26 mouse cellular contexts compared by ENCODE assay signal in genomic region chr4:139811475-139811874, GRCm38 (mm10). TPM values are rescaled to one million over a fixed set of nuclear protein-coding genes. Genes with fewer than 3 reads are reported as not detected.
DNase-seq lines count a peak whose midpoint lies in the region; ATAC-seq and TF ChIP-seq lines count a peak whose summit lies in the region.
"Had no signal": no experiment of that assay in that cellular context is flagged by ENCODE, and none has a peak within 500 bp of the region (broad histone marks: within the 10 kb centered on the region; RNA-seq: fewer than 3 reads in every experiment).

No protein-coding gene starts in this region.

- no peak for ATAC-seq in forebrain, embryonic 14.5 days
- no peak for ATAC-seq in midbrain, postnatal 0 days (ENCODE audit: low FRiP score)
- ATAC-seq in embryonic facial prominence, embryonic 13.5 days (ENCODE audit: insufficient number of reproducible peaks, insufficient read depth, low FRiP score, low TSS enrichment, low read depth) = no peak
- 0 out of 2 replicates have a peak, but pooled peaks have one; percentile 16 for ATAC-seq in midbrain, embryonic 16.5 days
- ATAC-seq: intestine, postnatal 0 days had no signal

- TF ChIP-seq CTCF in midbrain, postnatal 0 days (IDR thresholded peaks at IDR 0.05) = no peak

- peak overlapping the region; percentile 82 for H3K27ac ChIP-seq in forebrain, embryonic 10.5 days
- no peak overlapping the region for H3K27ac ChIP-seq in forebrain, embryonic 14.5 days (ENCODE audit: low read depth, low read length)
- H3K27ac ChIP-seq in midbrain, embryonic 10.5 days (replicated peaks) = peak overlapping the region; percentile 88
- H3K27ac ChIP-seq in midbrain, postnatal 0 days (ENCODE audit: low read depth, low read length) = no peak overlapping the region
- H3K27ac ChIP-seq in embryonic facial prominence, embryonic 13.5 days = peak overlapping the region; percentile 48; the same call in 1 of the 2 replicates
- no peak overlapping the region for H3K27ac ChIP-seq in midbrain, embryonic 16.5 days (ENCODE audit: low read length)
- H3K27ac ChIP-seq: hindbrain, embryonic 15.5 days; kidney, embryonic 15.5 days; stomach, postnatal 0 days had no signal

- WGBS in forebrain, embryonic 10.5 days = 7% methylated on average over 5 of the region's 5 CpGs
- 18% methylated on average over 5 of the region's 5 CpGs for WGBS in forebrain, embryonic 14.5 days
- WGBS in midbrain, embryonic 10.5 days = 9% methylated on average over 5 of the region's 5 CpGs
- WGBS in midbrain, postnatal 0 days = 41% methylated on average over 5 of the region's 5 CpGs
- 28% methylated on average over 5 of the region's 5 CpGs for WGBS in embryonic facial prominence, embryonic 13.5 days
- 4% methylated on average over 5 of the region's 5 CpGs for WGBS in midbrain, embryonic 16.5 days

- H3K9me3 ChIP-seq in forebrain, embryonic 10.5 days = no peaks in the 10 kb centered on the region
- no peaks in the 10 kb centered on the region for H3K9me3 ChIP-seq in forebrain, embryonic 14.5 days (replicated peaks; ENCODE audit: control insufficient read depth, low read length)
- no peaks in the 10 kb centered on the region for H3K9me3 ChIP-seq in midbrain, embryonic 10.5 days (replicated peaks)
- no peaks in the 10 kb centered on the region for H3K9me3 ChIP-seq in midbrain, postnatal 0 days (ENCODE audit: low read length)
- H3K9me3 ChIP-seq in embryonic facial prominence, embryonic 13.5 days = no peaks in the 10 kb centered on the region
- H3K9me3 ChIP-seq in midbrain, embryonic 16.5 days (replicated peaks; ENCODE audit: control insufficient read depth, low read length, poor library complexity, severe bottlenecking) = no peaks in the 10 kb centered on the region
- H3K9me3 ChIP-seq: embryonic facial prominence, embryonic 15.5 days; hindbrain, embryonic 15.5 days; kidney, embryonic 15.5 days had no signal

- H3K36me3 ChIP-seq in forebrain, embryonic 10.5 days (replicated peaks) = no peaks in the 10 kb centered on the region
- H3K36me3 ChIP-seq in forebrain, embryonic 14.5 days (ENCODE audit: control insufficient read depth, insufficient read depth, low read length) = no peaks in the 10 kb centered on the region
- peaks cover 9% of the 10 kb centered on the region; the same call in 1 of the 2 replicates for H3K36me3 ChIP-seq in midbrain, embryonic 10.5 days
- no peaks in the 10 kb centered on the region for H3K36me3 ChIP-seq in midbrain, postnatal 0 days (ENCODE audit: insufficient read depth, low read length)
- H3K36me3 ChIP-seq in embryonic facial prominence, embryonic 13.5 days = no peaks in the 10 kb centered on the region
- H3K36me3 ChIP-seq in midbrain, embryonic 16.5 days (ENCODE audit: control insufficient read depth, insufficient read depth, low read length) = no peaks in the 10 kb centered on the region
- H3K36me3 ChIP-seq: embryonic facial prominence, embryonic 15.5 days; G1E; hindbrain, embryonic 15.5 days; kidney, embryonic 15.5 days had no signal

- no peak overlapping the region for H3K9ac ChIP-seq in forebrain, embryonic 14.5 days (ENCODE audit: low read length)
- no peak overlapping the region for H3K9ac ChIP-seq in midbrain, postnatal 0 days (replicated peaks; ENCODE audit: low read length, poor library complexity, severe bottlenecking)
- no peak overlapping the region for H3K9ac ChIP-seq in embryonic facial prominence, embryonic 13.5 days
- no peak overlapping the region for H3K9ac ChIP-seq in midbrain, embryonic 16.5 days (ENCODE audit: low read depth, low read length)
- H3K9ac ChIP-seq: embryonic facial prominence, embryonic 15.5 days; hindbrain, embryonic 15.5 days; kidney, embryonic 15.5 days had no signal

- H3K4me3 ChIP-seq in forebrain, embryonic 10.5 days = peak overlapping the region; percentile 32; the same call in 1 of the 2 replicates
- H3K4me3 ChIP-seq in forebrain, embryonic 14.5 days (ENCODE audit: low read depth, low read length) = no peak overlapping the region
- peak overlapping the region; percentile 41 for H3K4me3 ChIP-seq in midbrain, embryonic 10.5 days
- H3K4me3 ChIP-seq in midbrain, postnatal 0 days (ENCODE audit: low read depth, low read length) = no peak overlapping the region
- H3K4me3 ChIP-seq in embryonic facial prominence, embryonic 13.5 days = no peak overlapping the region
- H3K4me3 ChIP-seq in midbrain, embryonic 16.5 days (ENCODE audit: low read depth, low read length) = no peak overlapping the region
- H3K4me3 ChIP-seq: embryonic facial prominence, embryonic 15.5 days; hindbrain, embryonic 15.5 days; kidney, embryonic 15.5 days had no signal

- H3K4me1 ChIP-seq in forebrain, embryonic 10.5 days = peaks cover 74% of the 10 kb centered on the region
- H3K4me1 ChIP-seq in forebrain, embryonic 14.5 days (ENCODE audit: control insufficient read depth, insufficient read depth, low read length) = peaks cover 25% of the 10 kb centered on the region
- H3K4me1 ChIP-seq in midbrain, embryonic 10.5 days = peaks cover 90% of the 10 kb centered on the region
- H3K4me1 ChIP-seq in midbrain, postnatal 0 days (ENCODE audit: insufficient read depth, low read length) = no peaks in the 10 kb centered on the region
- H3K4me1 ChIP-seq in embryonic facial prominence, embryonic 13.5 days = peaks cover 27% of the 10 kb centered on the region
- H3K4me1 ChIP-seq in midbrain, embryonic 16.5 days (ENCODE audit: control insufficient read depth, insufficient read depth, low read length) = peaks cover 24% of the 10 kb centered on the region

- peaks cover 98% of the 10 kb centered on the region for H3K27me3 ChIP-seq in forebrain, embryonic 10.5 days (ENCODE audit: poor library complexity, severe bottlenecking)
- H3K27me3 ChIP-seq in forebrain, embryonic 14.5 days (replicated peaks; ENCODE audit: control insufficient read depth, insufficient read depth, low read length) = peaks cover 50% of the 10 kb centered on the region
- H3K27me3 ChIP-seq in midbrain, embryonic 10.5 days (ENCODE audit: low read depth, poor library complexity, severe bottlenecking) = peaks cover 99% of the 10 kb centered on the region
- H3K27me3 ChIP-seq in midbrain, postnatal 0 days (ENCODE audit: insufficient read depth, low read length) = peaks cover 27% of the 10 kb centered on the region
- H3K27me3 ChIP-seq in embryonic facial prominence, embryonic 13.5 days = peaks cover 86% of the 10 kb centered on the region
- H3K27me3 ChIP-seq in midbrain, embryonic 16.5 days (ENCODE audit: control insufficient read depth, insufficient read depth, low read depth, low read length) = peaks cover 51% of the 10 kb centered on the region

- no peak overlapping the region for H3K4me2 ChIP-seq in forebrain, embryonic 14.5 days (ENCODE audit: low read length)
- H3K4me2 ChIP-seq in midbrain, postnatal 0 days (ENCODE audit: low read depth, low read length, poor library complexity, severe bottlenecking) = no peak overlapping the region
- H3K4me2 ChIP-seq in embryonic facial prominence, embryonic 13.5 days = no peak overlapping the region; the same call in 1 of the 2 replicates
- H3K4me2 ChIP-seq in midbrain, embryonic 16.5 days (ENCODE audit: low read length) = no peak overlapping the region

- no peak for DNase-seq in forebrain, embryonic 10.5 days (ENCODE audit: extremely low spot score, low spot score)
- no peak for DNase-seq in forebrain, embryonic 14.5 days (ENCODE audit: low spot score)
- peak; percentile 54 for DNase-seq in midbrain, embryonic 10.5 days (ENCODE audit: low spot score)
- no peak for DNase-seq in midbrain, postnatal 0 days (ENCODE audit: low spot score)
- DNase-seq in kidney, postnatal 10 days = no peak
- no peak for DNase-seq in layer of hippocampus, postnatal 25 days (ENCODE audit: extremely low spot score in 1 of 2, low spot score in 1 of 2)
- DNase-seq: adrenal gland, postnatal 25 days; cerebellum, adult 11-12 months; cerebellum, postnatal 36 days; gastrocnemius, postnatal 14 days; layer of hippocampus, postnatal 36 days; lung, adult 18-20 months; lung, postnatal 14 days had no signal

RNA-seq across cellular contexts. Expression of gene Pax7, which starts 21.9 kb away (rescaled TPM):
- polyA plus RNA-seq in forebrain, embryonic 10.5 days (2016; fragmentation: Nextera tagmentation; extraction: Ambion mirVana) = 2.2 and 2.4 TPM in 2 replicates
- polyA plus RNA-seq in forebrain, embryonic 14.5 days (2014; fragmentation: Nextera tagmentation; extraction: Ambion mirVana) = 0.05 and 0.06 TPM in 2 replicates
- 1.3 and 1.8 TPM in 2 replicates for polyA plus RNA-seq in midbrain, embryonic 10.5 days (2016; fragmentation: Nextera tagmentation; extraction: Ambion mirVana)
- total RNA-seq in midbrain, postnatal 0 days (2014; rRNA removed) = 34.9 and 36.0 TPM in 2 replicates
- polyA plus RNA-seq in midbrain, postnatal 0 days (2015; fragmentation: Nextera tagmentation; extraction: Ambion mirVana) = 3.0 and 3.4 TPM in 2 replicates
- 2.5 and 3.5 TPM in 2 replicates for polyA plus RNA-seq in embryonic facial prominence, embryonic 13.5 days (2015; fragmentation: Nextera tagmentation; extraction: Ambion mirVana)
- 2.3 and 4.4 TPM in 2 replicates for polyA plus RNA-seq in midbrain, embryonic 16.5 days (2015; fragmentation: Nextera tagmentation; extraction: Ambion mirVana)
- not detected for total RNA-seq in layer of hippocampus, postnatal 25 days (2021)
- total RNA-seq: adrenal gland, postnatal 25 days; heart, adult 8-10 months; left cerebral cortex, postnatal 36 days; liver, adult 2 months; megakaryocyte, adult 5-6 weeks had no signal
- polyA plus RNA-seq: G1E; heart, postnatal 0 days; intestine, postnatal 0 days; liver, adult 2 months; stomach, postnatal 0 days had no signal

Comparison
In these comparisons a context has a peak if more than half of its experiments do, and no peak if none do; other contexts are left out.
1. H3K27ac ChIP-seq: peak in forebrain, embryonic 10.5 days (single experiment), midbrain, embryonic 10.5 days (single experiment) and embryonic facial prominence, embryonic 13.5 days (single experiment); none in forebrain, embryonic 14.5 days (single experiment), midbrain, postnatal 0 days (single experiment) and midbrain, embryonic 16.5 days (single experiment).
2. H3K4me3 ChIP-seq: peak in forebrain, embryonic 10.5 days (single experiment) and midbrain, embryonic 10.5 days (single experiment); none in forebrain, embryonic 14.5 days (single experiment), midbrain, postnatal 0 days (single experiment), embryonic facial prominence, embryonic 13.5 days (single experiment) and midbrain, embryonic 16.5 days (single experiment).